Mouse (Mus musculus) layer of hippocampus, postnatal 36 days (tissue): Measurements from ENCODE around the gene Ube2d3. TPM values are rescaled to one million over a fixed set of nuclear protein-coding genes. Genes with fewer than 3 reads are reported as not detected.
"Not testable (repeated sequence)": the region's sequence is repeated elsewhere in the genome, so short reads cannot be mapped to it uniquely, and the experiment has no call there.

Experiments
- DNase-seq, 2 experiments: peaks; one replicate each; pipeline ENCODE4 v3.0.0; 2022
- total RNA-seq, 2 experiments: library from RNA; stranded (reverse); gene quantifications; 2 replicates each; pipeline ENCODE4 v1.2.3; 2021

Ube2d3 gene
- total RNA-seq, 2 experiments from 2014 or later, result 251 to 252 TPM

DNA sequence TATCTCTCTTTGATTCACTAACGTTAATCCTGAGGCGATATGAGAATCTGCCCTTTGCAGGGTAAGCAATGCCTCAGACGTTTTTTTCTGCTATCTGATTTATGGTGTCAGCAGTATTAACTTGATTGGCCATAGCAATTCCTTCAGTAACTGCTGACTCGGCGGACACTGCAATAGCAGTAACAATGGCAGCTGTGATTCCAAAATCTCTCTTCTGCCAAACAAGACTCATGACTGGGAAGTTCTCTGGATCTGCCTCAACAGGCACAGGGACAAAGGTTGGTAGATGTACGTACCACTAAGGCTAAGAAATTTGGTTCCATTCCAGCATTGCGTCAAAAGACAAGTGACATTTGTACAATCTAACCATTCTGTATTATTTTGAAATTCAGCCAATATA is 55.4 kb downstream of the Ube2d3 start:
- DNase-seq, result not testable (repeated sequence)

DNA sequence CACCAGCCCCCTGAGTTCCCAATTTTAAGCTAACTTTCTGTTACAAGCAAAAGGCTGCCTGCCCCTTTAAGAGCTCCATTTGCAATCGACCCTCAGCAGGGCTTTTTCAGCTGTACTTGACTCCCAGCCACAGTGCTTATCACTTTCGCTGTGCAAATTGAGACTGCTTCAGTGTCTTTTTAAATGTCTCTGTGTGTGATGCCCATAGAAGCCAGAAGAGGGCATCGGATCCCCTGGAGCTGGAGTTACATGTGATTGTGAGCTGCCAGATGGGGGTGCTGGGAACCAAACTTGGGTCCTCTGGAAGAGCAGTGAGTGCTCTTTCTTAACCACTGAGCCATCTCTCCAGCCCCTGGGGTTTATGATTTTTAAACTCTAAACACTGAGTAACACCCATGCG is 60.0 kb downstream of the Ube2d3 start:
- DNase-seq, result not testable (repeated sequence)

DNA sequence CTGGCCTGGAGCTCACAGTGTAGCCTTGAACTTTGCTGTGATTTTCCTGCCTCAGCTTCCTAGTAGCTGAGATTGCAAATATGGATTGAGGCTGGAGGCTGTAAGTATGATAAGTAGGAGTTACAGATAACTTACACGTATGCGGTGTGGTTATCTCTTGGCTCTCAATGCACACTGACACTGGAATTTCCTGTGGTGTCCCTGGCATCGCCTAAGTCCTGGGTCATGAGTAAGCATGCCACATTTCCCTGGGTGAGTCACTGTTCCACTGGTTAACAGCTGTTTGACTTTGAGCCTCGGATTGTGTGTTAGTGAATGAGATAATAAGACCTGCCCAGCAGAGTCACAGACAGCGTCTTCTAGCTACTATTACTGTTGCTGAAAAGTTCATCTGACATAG is 60.9 kb downstream of the Ube2d3 start:
- DNase-seq, result no peak

- DNase-seq, result no peak
Measured at GRCm38 (mm10) chr3:135503160-135503559, 65.2 kb downstream of the Ube2d3 start.

GRCm38 (mm10) chr3:135505369-135505909 is 67.5 kb downstream of the Ube2d3 start:
- peak; percentile 11 to 39 for DNase-seq

GRCm38 (mm10) chr3:135505916-135506482 is 68.0 kb downstream of the Ube2d3 start:
- no peak for DNase-seq

GRCm38 (mm10) chr3:135507506-135507905 is 69.6 kb downstream of the Ube2d3 start:
- no peak for DNase-seq

DNA sequence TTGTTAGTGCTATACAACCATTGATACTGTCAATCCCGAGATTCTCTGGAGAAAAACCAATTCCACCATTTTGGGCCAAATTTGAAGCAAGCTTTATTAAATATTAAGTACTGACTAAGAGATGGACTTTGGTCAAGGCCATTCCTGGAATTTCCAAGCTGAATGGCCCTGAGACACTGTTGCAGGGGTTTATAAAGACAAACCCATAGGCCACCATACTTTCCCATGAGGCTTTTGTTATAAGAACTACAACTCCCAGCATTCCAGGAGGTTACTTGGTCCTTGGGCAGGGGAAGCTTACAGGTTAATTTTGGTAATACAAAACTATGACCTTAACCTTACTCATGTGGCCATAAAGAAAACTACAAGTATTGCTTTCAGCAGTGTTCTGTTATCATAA is 70.2 kb downstream of the Ube2d3 start:
- no peak for DNase-seq

- no peak for DNase-seq
Measured at GRCm38 (mm10) chr3:135510372-135510771, 72.4 kb downstream of the Ube2d3 start.

GRCm38 (mm10) chr3:135511683-135512082 is 73.7 kb downstream of the Ube2d3 start:
- DNase-seq, result no peak

DNA sequence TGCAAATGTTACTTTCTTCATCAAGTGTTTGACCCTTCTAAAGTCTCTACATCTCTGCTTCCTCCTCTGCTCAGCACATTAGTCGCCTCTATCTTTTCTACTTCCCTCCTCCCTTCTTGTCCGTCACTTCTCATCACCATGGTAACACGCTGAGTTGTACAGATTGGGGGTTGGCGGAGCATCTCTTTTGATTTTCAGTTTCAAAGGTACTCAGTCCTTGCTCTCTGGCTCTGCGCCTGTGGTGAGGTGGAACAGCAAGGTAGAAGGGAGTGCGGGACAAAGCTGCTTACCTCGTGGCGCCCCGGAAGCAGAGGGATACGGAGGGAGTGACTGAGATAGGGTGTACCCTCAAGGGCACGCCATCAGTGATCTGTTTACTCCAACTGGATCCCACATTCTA is 75.3 kb downstream of the Ube2d3 start:
- DNase-seq, result peak; percentile 31 to 44

DNA sequence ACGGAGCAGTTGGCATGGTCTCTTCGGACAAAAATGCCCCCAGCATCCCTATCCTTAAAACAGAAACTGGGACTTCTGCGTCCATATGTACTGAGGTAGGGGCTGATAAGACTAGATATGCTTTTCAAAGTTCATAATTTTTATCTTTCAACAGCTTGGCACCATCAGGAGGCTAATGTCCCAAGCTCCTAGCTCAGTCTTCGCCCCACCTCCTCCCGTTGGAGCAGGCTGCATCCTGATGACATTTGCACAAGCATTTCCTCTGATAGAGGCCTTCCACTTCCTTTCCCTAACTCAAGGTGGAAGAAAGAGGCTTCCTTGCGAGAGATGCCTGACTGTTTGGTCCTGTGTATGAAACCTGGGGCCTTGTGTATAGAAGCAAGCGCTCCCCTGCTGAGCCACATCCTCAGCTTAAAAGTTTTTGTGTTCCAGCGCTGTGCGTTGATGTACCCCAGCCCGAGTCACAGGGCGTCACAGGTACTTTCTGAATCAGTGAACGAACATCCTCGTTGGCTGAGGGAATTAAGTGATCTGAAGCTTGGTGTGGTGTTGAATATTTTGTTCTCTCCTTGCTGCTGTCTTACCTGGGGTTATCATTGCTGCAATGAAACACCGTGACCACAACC is 76.0 kb downstream of the Ube2d3 start:
- DNase-seq, result no peak

- DNase-seq, result no peak
Measured at GRCm38 (mm10) chr3:135515246-135515645, 77.3 kb downstream of the Ube2d3 start.

- no peak for DNase-seq
Measured at GRCm38 (mm10) chr3:135516891-135517290, 78.9 kb downstream of the Ube2d3 start.

Other genes starting within 250 kb of the Ube2d3 start
- 1 to 10 TPM; 2.2 to 2.3 TPM for gene Cenpe, start 225.6 kb upstream of the Ube2d3 start, total RNA-seq
- gene Bdh2, start 156.9 kb upstream of the Ube2d3 start, total RNA-seq, result 1 to 10 TPM; 2.9 to 5.7 TPM
- gene Slc9b2, start 130.4 kb upstream of the Ube2d3 start, total RNA-seq, result 1 to 10 TPM; 2.7 to 3.9 TPM
- not detected for gene Slc9b1, start 90.1 kb upstream of the Ube2d3 start, total RNA-seq
- gene Cisd2, start 14.2 kb upstream of the Ube2d3 start, total RNA-seq, result 10 to 100 TPM; 34.9 to 36.5 TPM
- gene Manba, start 47.5 kb downstream of the Ube2d3 start, total RNA-seq, result 1 to 10 TPM; 7.6 to 8.2 TPM